Mouse (Mus musculus): ENCODE data around the gene Bhlhe40. TPM values are rescaled to one million over a fixed set of nuclear protein-coding genes. Genes with fewer than 3 reads are reported as not detected.

Bhlhe40 gene
- 25.6 TPM for polyA plus RNA-seq (2017; shearing (Covaris generic))

GRCm38 (mm10) chr6:108660206-108660877, at the start of gene Bhlhe40:
Gene Bhlhe40 (plus strand): TSS chr6:108660629.

Other genes starting within 250 kb of the Bhlhe40 start
- gene Arl8b, start 122.5 kb downstream of the Bhlhe40 start, polyA plus RNA-seq (2017; shearing (Covaris generic)), result 69.4 TPM
- gene Edem1, start 168.0 kb downstream of the Bhlhe40 start, polyA plus RNA-seq (2017; shearing (Covaris generic)), result 163 TPM